Mouse (Mus musculus): ENCODE data around the gene Gm49776.
A peak's percentile ranks its signal among the peaks of the same experiment; 100 is the strongest.

The Gm49776 gene

GRCm38 (mm10) chr16:18234671-18235388 is 23.3 kb downstream of the Gm49776 start, which contains the start of gene Zdhhc8:
Gene Zdhhc8, minus strand, starts transcription at chr16:18235136.
- no peak for DNase-seq (ENCODE audit: low spot score)

DNA sequence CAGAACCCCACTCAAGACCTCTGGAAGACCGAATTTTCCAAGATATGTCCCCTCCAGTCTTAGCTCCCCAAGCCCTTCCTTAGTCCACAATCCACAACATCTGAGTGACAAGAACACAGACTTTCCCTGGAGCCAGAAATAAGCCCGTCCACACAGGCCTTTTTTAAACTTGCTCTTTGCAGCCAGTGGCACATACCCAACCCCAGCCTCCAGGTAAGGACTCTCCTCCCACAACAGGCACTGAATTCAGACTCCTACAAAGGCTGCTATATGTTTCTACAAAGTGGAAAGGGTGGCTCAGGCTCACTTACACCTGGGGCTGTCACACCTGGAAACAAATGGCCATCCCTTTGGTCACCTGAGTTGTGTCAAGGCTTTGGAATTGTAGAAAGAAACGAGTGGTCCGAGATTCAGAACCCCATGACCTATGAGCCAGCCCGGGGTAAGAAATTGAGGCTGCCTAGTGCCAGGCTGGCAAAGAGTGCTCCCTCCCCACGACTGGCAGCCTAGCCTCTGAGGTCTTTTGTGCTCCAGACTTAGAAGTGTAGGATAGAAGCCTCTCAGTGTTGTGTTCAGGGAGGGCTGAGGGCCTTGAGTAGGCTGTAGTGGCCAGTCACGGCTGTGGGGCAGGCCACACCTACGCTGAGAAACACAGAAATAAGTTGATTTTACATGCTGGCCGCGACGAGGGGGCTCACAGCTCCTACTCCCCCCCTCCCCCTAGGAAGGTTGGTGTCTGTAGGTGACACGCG is 24.0 kb downstream of the Gm49776 start:
- no peak for DNase-seq (ENCODE audit: low spot score)

GRCm38 (mm10) chr16:18233451-18233850 is 24.7 kb downstream of the Gm49776 start:
- no peak for DNase-seq (ENCODE audit: low spot score)

- DNase-seq (ENCODE audit: low spot score) = no peak
Measured at GRCm38 (mm10) chr16:18231451-18231850, 26.7 kb downstream of the Gm49776 start.

- no peak for DNase-seq (ENCODE audit: low spot score)
Measured at GRCm38 (mm10) chr16:18231047-18231446, 27.1 kb downstream of the Gm49776 start.

DNA sequence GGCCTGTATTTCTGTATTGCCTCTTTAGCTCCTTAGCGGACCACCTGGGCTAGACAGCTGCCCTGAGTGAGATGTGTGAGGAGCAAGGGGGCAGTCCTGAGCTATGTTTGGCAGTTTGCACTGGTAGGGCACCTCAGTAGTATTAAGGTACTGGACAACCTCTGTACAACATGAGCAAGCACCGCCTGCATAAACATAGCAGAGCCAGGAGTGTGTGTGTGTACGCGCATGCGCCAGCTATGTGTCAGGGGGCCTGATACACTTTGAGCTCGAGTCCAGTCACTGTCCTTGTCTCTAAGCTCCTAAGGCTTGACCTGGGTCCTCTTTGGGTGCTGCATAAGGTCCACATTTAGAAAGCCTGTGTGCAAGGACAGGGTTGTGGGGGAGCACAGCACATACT is 27.5 kb downstream of the Gm49776 start:
- DNase-seq (ENCODE audit: low spot score) = no peak

DNA sequence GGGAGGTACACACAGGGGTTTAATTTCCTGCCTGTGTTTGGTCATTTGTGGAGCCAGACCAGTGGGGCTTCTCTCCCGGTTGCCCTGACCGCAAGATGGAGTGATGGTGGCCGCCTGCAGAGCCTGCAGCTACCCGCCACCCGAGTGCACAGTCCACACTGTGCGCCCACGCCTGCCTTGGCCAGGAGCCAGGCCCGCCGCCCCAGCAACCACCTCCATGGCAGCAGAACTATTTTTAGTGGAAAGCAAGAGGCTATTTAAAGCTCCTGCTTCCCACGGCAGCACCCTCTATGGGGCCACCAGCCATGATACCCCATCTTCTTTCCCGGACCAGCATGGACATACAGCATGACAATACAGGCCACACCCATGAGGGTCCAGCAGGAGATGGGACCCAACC is 28.5 kb downstream of the Gm49776 start:
- peak; percentile 68 for DNase-seq (ENCODE audit: low spot score)

- no peak for DNase-seq (ENCODE audit: low spot score)
Measured at GRCm38 (mm10) chr16:18228856-18229255, 29.3 kb downstream of the Gm49776 start.

- no peak for DNase-seq (ENCODE audit: low spot score)
Measured at GRCm38 (mm10) chr16:18227897-18228422, 30.2 kb downstream of the Gm49776 start.

DNA sequence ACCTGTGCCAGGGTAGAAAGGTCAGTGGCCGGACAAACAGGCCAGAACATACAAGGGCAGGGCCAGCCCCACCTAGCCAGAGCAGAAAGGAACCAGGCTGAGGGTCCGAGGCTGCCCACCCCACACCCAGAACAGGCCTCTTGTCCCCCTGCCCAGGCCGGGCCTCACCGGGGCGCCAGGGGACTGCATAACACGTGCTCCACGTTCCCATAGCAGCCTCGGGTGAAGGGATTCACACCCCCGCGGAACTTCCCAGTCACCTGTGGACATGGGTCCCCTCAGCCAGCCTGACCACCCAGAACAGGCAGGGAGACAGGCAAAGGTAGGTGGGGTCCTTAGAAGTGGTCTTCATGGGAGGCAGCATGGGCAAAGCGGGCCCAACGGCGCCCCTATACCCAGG is 30.9 kb downstream of the Gm49776 start:
- no peak for DNase-seq (ENCODE audit: low spot score)

GRCm38 (mm10) chr16:18222188-18222587 is 35.9 kb downstream of the Gm49776 start:
- no peak for DNase-seq (ENCODE audit: low spot score)

DNA sequence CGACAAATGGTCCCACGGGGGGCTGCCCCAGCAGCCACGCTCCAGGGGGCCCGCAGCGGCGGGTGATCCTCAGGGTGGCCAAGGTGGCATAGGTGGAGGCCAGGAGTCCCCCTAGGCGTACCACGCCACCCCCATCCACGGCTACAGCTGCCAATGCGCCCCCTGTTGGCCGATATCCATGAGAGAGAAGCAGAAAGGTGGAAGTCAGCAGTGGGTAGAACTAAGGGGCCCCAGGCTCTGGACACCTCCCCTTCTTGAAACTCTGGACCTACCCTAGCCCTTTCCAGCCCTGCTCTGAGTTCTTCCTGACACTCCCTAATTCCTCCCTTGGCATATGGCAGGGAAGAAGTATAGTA is 36.6 kb downstream of the Gm49776 start:
- DNase-seq (ENCODE audit: low spot score) = no peak

GRCm38 (mm10) chr16:18220856-18221542 is 37.1 kb downstream of the Gm49776 start:
- DNase-seq (ENCODE audit: low spot score) = no peak

DNA sequence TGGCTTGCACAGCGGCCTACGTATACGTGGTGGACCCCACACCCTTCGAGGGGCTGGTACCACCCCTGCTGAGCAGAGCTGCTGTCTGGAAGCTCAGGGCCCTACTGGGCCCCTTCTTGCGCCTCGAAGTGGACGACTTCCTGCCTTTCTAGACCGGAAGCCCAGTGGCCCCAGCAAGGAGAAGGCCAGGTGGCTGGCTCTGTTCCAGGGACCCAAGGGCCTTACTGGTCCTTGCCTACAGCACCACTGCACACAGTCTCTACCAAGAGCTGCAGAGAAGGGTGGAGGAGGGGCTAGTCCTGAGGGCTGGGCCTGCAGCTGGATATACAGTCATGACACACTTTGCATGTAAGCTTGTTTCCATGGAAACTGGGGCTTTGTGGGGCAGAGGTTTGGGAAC is 38.1 kb downstream of the Gm49776 start:
- DNase-seq (ENCODE audit: low spot score) = no peak

- no peak for DNase-seq (ENCODE audit: low spot score)
Measured at GRCm38 (mm10) chr16:18218580-18218996, 39.5 kb downstream of the Gm49776 start.

DNA sequence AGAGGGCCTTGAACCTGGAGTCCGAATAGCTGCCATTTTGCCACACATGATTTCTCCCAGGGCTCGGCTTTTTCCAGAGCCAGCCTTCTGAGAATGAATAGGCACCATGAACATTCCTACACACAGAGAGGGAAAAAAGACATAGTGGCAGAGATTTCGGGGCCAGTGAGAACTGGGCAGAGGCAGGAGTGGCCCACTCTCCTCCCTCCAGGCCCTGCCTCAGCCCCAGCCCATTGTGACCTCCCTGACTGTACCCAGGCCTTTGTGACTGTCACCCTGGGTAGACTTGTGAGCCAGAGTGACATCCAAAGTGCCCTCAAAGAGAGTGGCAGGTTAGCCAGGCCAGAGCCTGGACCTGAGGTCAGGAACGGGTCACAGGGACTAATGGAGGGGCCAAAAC is 40.5 kb downstream of the Gm49776 start, which contains the start of gene Ccdc188:
Ccdc188 (plus strand) TSS at position 301 of the 400 bp plus-strand sequence.
- DNase-seq (ENCODE audit: low spot score) = no peak

DNA sequence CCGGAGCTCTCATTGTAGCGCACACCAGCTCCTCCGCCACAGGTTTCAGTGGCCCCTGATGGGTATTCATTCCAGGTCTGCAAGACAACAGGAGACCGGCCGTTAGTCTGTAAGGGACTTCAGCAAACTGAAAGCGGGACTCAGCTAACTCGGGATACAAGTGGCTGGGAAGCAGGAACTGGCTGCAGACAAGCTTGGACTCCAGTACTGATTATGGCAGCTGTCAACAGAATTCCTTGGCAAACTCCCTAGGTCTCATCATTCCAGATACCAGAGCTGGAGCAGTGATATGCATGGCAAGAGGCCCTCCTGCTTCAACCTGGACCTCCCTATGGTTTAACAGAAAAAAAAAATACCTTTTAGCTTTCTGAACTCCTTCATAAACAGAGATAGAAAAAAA is 43.3 kb downstream of the Gm49776 start:
- DNase-seq (ENCODE audit: low spot score) = no peak

DNA sequence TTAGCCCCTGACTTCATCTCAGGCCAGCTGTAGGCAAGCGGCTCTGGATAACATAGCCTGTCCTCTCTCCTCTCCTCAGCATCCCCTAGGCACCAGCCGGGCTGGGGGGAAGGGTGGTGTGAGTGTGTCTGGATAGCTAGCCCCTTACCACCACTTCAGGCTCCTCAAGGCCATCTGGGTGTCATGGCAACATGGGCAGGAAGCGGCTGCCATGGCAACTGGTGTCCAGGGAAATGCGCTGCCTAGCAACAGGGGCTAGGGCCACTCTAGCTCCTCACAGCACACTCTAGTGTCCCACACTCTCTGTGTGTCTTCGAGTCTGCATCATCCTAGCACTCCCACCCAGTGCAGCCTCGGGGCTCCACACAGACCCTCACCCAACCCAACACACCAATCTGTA is 44.4 kb downstream of the Gm49776 start:
- DNase-seq (ENCODE audit: low spot score) = no peak

DNA sequence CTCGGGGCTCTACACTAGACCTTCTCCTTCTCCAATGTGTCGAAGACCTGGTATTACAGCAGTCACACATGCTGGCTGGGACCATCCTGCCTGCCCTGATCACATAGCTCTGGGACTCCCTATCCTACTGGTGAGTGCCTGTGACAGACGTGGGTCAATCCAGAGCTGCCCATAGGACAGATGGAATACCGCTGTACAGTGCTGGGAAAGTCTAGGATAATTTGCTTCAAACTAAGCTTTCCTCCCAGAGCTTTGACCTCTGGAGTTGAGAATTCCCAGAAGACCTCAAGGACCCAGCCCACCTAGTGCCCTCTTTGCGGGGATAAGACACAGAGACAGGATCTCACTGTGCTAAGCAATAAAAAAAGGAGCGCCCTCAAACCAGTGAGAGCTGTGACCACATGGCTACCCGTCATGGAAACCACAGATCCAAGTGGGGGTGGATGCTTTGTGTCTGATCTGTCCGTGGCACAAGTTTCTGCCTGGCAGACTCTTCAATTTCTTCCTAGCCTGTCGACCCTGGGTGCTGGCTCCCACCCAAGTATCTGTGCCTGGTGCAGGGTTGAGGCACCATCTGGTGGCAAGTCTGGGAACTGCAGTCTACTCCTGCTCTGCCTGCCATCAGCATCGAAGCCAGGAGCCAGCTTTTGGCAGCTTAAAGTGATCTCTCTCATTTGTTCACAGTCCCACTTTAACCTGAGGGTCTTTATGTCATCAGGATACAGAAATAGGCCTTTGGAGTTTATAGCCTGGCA is 46.5 kb downstream of the Gm49776 start:
- DNase-seq (ENCODE audit: low spot score) = peak; percentile 93

DNA sequence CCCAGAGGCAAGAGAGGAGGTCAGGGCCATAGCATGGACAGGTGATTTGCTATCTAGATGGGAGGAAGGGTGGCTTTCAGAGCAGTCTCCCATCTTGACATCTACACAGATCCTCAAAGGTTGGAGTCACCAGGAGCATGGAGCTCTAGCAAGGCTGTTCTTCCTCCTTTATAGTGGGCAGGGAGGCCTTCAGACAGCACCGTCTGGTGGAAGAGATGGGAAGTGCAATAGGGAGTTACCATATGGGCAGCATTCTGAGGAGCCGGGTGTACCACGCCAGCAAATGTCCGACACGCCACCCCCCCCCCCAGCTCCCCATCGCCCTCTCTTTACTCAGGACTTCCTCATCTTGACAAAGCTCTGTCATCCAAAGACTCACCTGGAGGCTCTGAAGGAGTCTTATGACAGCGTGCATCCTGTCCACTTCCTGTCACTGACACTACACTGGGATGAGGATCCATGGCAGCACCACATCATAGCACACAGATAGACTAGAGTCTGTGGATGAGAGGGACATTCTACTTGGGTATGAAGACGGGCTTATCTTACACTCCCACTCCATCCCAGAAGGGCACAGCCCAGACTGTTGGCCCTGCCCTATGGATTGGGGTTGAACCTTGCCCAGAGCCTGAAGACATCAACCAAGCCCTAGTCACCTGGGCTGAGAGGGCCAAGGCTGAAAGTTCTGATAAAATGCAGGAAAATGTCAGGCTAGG is 47.3 kb downstream of the Gm49776 start:
- peak; percentile 88 for DNase-seq (ENCODE audit: low spot score)

- no peak for DNase-seq (ENCODE audit: low spot score)
Measured at GRCm38 (mm10) chr16:18203430-18204091, 54.6 kb downstream of the Gm49776 start.

All from layer of hippocampus, adult 9-10 months (tissue).